Mouse (Mus musculus): ENCODE measurements around the gene Spata20. TPM values are rescaled to one million over a fixed set of nuclear protein-coding genes. Genes with fewer than 3 reads are reported as not detected.
A peak's percentile ranks its signal among the peaks of the same experiment; 100 is the strongest.

Spata20 gene
- polyA plus RNA-seq, 1 experiment from 2014 or later: not detected

DNA sequence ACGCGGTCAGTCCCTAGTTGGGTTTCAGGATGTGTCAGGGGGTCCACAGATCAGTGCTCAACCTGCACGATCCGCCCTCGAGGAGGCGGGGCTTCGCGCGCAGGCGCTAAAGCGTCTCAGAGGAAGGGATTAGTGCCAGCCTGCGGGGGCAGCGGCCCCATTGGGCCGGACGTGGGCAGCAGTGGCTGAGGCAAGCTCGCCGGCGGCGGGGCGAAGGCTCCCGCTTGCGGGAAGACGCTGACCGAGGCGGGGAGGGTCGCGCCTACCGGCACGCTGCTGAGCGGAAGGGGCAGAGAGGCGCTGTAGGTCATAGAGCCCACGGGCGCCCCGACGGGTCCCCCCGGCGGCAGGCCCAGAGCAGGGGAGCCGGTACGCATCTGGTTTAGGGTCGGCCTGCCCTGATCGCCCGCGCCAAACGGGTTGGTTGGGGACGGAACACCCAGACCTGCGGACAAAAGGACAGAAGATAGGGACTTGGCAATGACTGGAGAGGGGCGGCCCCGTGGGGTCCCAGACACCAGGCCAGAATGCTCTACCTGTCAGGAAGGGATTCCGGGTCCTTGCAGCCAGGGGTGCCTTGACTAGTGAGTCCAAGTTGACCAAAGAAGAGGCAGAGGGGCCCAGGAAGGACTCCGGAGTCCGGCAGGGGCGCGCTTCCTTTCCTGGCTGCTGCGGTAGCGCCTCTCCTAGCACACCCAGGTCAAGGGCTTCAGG lies 5.2 kb upstream of the Spata20 start:
- H3K4me1 ChIP-seq (ENCODE audit: control insufficient read depth in 2 of 2, insufficient read depth in 2 of 2, low read length in 2 of 2): peaks cover 19 to 23% of the 10 kb centered on the region in 2 experiments
- no peak overlapping the region for H3K27ac ChIP-seq (replicated peaks in 1 of 2; ENCODE audit: control insufficient read depth in 1 of 2, insufficient read depth in 1 of 2, low read depth in 2 of 2, low read length in 2 of 2)
- 18% methylated on average over 54 of the region's 55 CpGs for WGBS
- H3K9me3 ChIP-seq (ENCODE audit: control insufficient read depth, low read length): no peaks in the 10 kb centered on the region
- no peak for ATAC-seq (ENCODE audit: insufficient number of reproducible peaks, insufficient read depth, low FRiP score, low read depth)
- peaks cover 21% of the 10 kb centered on the region for H3K27me3 ChIP-seq (ENCODE audit: control insufficient read depth, insufficient read depth, low read length)
- peak overlapping the region; percentile 29 to 36 for H3K4me3 ChIP-seq (ENCODE audit: control insufficient read depth in 1 of 2, insufficient read depth in 1 of 2, low read depth in 1 of 2, low read length in 2 of 2)
- peaks cover 42% of the 10 kb centered on the region for H3K36me3 ChIP-seq (ENCODE audit: control insufficient read depth, insufficient read depth, low read length)
- H3K4me2 ChIP-seq (ENCODE audit: low read length): peak overlapping the region; percentile 68
- peak overlapping the region; percentile 62; the same call in 1 of the 2 replicates for H3K9ac ChIP-seq (ENCODE audit: low read length)

DNA sequence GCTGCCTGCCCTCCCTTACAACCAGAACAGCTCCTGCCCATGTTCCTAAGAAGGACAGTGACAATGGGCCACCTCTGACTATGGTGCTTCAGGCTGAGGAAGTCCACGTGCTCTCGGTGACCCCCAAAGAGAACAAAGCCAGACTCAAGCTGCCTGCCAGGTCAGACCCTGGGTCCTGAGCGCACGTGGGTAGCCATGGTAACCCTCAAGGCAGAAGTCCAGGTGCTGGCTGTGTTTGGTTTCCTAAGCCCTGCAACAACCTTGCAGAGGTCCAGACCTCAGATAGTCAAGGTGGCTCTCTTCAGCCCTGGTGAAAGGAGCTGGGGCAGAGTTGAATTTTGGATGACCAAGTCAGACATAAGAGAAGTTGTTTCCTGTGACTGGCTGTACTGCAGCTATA lies 3.8 kb upstream of the Spata20 start:
- Histone ChIP-seq H3K9me3 (ENCODE audit: control insufficient read depth, low read length) (no peaks in the 10 kb centered on the region), H3K27me3 (ENCODE audit: control insufficient read depth, insufficient read depth, low read length) (peaks cover 30% of the 10 kb centered on the region), H3K4me1 (ENCODE audit: control insufficient read depth in 2 of 2, insufficient read depth in 2 of 2, low read length in 2 of 2) (peaks cover 8 to 14% of the 10 kb centered on the region in 2 experiments; a peak in 3 of 4 replicates), H3K4me3 (ENCODE audit: control insufficient read depth in 1 of 2, insufficient read depth in 1 of 2, low read depth in 1 of 2, low read length in 2 of 2) (no peak overlapping the region), H3K4me2 (ENCODE audit: low read length) (no peak overlapping the region), H3K9ac (ENCODE audit: low read length) (no peak overlapping the region), H3K36me3 (ENCODE audit: control insufficient read depth, insufficient read depth, low read length) (peaks cover 39% of the 10 kb centered on the region), H3K27ac (replicated peaks in 1 of 2; ENCODE audit: control insufficient read depth in 1 of 2, insufficient read depth in 1 of 2, low read depth in 2 of 2, low read length in 2 of 2) (no peak overlapping the region)
- WGBS: 60% methylated on average over 4 of the region's 4 CpGs
- no peak for ATAC-seq (ENCODE audit: insufficient number of reproducible peaks, insufficient read depth, low FRiP score, low read depth)

DNA sequence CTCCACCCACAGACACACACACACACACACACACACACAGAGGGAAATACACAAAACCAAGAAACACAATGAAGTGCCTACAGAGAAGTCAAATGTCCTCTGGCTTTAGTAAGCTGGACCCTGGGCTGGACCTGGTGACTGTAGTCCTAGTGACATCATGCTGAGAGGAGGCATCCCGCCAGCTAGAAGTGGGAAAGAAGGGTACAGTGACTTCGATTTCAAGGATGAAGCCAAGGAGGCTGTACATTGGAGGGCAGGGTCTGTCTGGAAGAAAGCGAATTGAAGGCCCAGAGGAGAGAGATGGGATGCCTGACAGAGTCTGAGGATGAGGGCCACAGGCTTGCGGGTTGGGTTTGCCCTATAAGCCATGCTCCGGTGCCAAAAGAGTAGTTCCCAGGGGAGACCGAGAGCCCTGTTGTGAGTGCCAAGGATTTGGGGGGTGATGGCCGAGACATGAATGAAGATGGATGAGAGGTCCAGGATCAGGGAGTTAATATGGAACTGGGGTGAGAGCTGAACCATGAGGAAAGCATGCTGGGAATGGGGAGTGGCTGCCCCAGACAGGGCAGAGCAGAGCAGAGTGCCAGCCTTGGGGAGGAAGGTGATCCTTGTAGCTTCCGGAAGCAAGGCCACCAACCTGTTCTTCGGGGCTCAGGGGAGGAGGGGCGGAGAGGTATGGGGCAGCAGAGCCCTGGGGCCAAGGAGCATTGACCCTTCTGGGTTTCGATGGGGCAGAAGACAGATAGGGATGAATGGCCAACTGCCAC lies 3.0 kb upstream of the Spata20 start:
- WGBS: 85% methylated on average over 11 of the region's 11 CpGs
- H3K36me3 ChIP-seq (ENCODE audit: control insufficient read depth, insufficient read depth, low read length): peaks cover 31% of the 10 kb centered on the region
- no peak overlapping the region for H3K27ac ChIP-seq (replicated peaks in 1 of 2; ENCODE audit: control insufficient read depth in 1 of 2, insufficient read depth in 1 of 2, low read depth in 2 of 2, low read length in 2 of 2)
- H3K9me3 ChIP-seq (ENCODE audit: control insufficient read depth, low read length): no peaks in the 10 kb centered on the region
- no peak overlapping the region for H3K4me3 ChIP-seq (ENCODE audit: control insufficient read depth in 1 of 2, insufficient read depth in 1 of 2, low read depth in 1 of 2, low read length in 2 of 2)
- peaks cover 30% of the 10 kb centered on the region for H3K27me3 ChIP-seq (ENCODE audit: control insufficient read depth, insufficient read depth, low read length)
- H3K4me2 ChIP-seq (ENCODE audit: low read length): no peak overlapping the region
- H3K4me1 ChIP-seq (ENCODE audit: control insufficient read depth in 2 of 2, insufficient read depth in 2 of 2, low read length in 2 of 2): peaks cover 5 to 11% of the 10 kb centered on the region in 2 experiments; a peak in 3 of 4 replicates
- ATAC-seq (ENCODE audit: insufficient number of reproducible peaks, insufficient read depth, low FRiP score, low read depth): no peak
- no peak overlapping the region for H3K9ac ChIP-seq (ENCODE audit: low read length)

DNA sequence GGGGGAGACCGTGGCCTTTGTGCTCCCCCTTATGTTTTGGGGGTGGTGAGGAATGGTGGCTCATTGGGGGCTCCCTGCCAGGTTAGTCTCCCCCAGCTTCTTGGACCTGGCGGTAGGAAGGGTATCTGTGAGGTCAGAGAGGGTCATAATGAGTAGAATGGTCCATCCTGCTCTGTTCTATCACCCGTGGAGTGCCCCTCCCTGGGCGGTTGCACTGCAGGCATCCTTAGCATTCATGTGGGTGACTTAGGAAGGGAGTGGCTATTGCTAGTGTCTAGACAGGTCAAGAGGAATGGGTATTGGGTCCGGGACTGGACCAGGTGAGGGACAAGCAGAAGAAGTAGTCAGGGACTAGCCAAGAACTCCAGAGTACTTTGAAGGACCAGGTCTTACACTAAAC lies 756 bp downstream of the Spata20 start:
- Histone ChIP-seq H3K9me3 (ENCODE audit: control insufficient read depth, low read length) (no peaks in the 10 kb centered on the region), H3K4me2 (ENCODE audit: low read length) (no peak overlapping the region), H3K36me3 (ENCODE audit: control insufficient read depth, insufficient read depth, low read length) (no peaks in the 10 kb centered on the region; the same call in 1 of the 2 replicates), H3K27me3 (ENCODE audit: control insufficient read depth, insufficient read depth, low read length) (peaks cover 13% of the 10 kb centered on the region), H3K4me1 (ENCODE audit: control insufficient read depth in 2 of 2, insufficient read depth in 2 of 2, low read length in 2 of 2) (peaks cover 0 to 3% of the 10 kb centered on the region in 2 experiments; a peak in 1 of 4 replicates), H3K27ac (replicated peaks in 1 of 2; ENCODE audit: control insufficient read depth in 1 of 2, insufficient read depth in 1 of 2, low read depth in 2 of 2, low read length in 2 of 2) (no peak overlapping the region), H3K4me3 (ENCODE audit: control insufficient read depth in 1 of 2, insufficient read depth in 1 of 2, low read depth in 1 of 2, low read length in 2 of 2) (no peak overlapping the region), H3K9ac (ENCODE audit: low read length) (no peak overlapping the region)
- no peak for ATAC-seq (ENCODE audit: insufficient number of reproducible peaks, insufficient read depth, low FRiP score, low read depth)
- WGBS: 72% methylated on average over 5 of the region's 5 CpGs

DNA sequence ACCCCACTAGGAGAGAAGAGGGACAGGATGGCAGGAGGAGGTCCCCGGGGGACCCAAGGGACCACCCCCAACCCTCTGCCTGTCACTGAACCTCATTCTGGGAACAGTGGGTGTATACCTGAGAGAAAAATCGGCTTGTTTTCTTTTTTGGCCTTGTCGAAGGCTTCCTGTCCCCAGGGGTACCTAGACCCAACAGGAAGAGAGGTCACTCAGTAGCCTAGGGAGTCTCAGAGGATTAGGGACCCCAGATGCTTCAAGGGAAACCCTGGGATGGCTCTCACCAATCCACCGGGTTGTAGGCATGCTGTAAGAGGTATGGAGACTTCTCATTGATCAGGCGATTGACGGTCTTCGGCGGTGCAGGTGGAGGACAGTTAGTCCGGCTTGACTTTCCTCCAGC lies 1.3 kb downstream of the Spata20 start:
- no peak overlapping the region for H3K9ac ChIP-seq (ENCODE audit: low read length)
- H3K36me3 ChIP-seq (ENCODE audit: control insufficient read depth, insufficient read depth, low read length): no peaks in the 10 kb centered on the region
- H3K27ac ChIP-seq (replicated peaks in 1 of 2; ENCODE audit: control insufficient read depth in 1 of 2, insufficient read depth in 1 of 2, low read depth in 2 of 2, low read length in 2 of 2): no peak overlapping the region
- H3K4me2 ChIP-seq (ENCODE audit: low read length): no peak overlapping the region
- H3K4me1 ChIP-seq (ENCODE audit: control insufficient read depth in 2 of 2, insufficient read depth in 2 of 2, low read length in 2 of 2): peaks cover 0 to 3% of the 10 kb centered on the region in 2 experiments; a peak in 1 of 4 replicates
- 87% methylated on average over 9 of the region's 9 CpGs for WGBS
- no peaks in the 10 kb centered on the region for H3K9me3 ChIP-seq (ENCODE audit: control insufficient read depth, low read length)
- no peak for ATAC-seq (ENCODE audit: insufficient number of reproducible peaks, insufficient read depth, low FRiP score, low read depth)
- peaks cover 13% of the 10 kb centered on the region for H3K27me3 ChIP-seq (ENCODE audit: control insufficient read depth, insufficient read depth, low read length)
- no peak overlapping the region for H3K4me3 ChIP-seq (ENCODE audit: control insufficient read depth in 1 of 2, insufficient read depth in 1 of 2, low read depth in 1 of 2, low read length in 2 of 2)

DNA sequence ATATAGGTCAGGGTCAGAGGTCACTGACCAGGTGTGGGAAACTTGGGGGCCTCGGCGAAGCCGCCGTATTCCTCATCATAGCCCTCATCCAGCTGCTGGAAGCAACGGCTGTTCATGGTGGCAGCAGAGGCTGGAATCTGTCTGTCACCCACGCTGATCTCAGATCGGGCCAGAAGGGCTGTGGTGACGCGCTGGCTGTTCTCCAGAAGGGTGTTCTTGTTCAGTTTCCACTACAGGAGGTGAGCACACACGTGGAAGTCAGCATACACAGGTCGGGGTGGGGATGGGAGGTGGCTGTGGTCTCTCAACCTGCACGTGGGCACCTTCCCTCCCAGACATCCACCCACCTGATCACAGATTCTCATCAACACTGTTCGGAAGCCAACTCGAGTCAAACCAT lies 2.1 kb downstream of the Spata20 start:
- Histone ChIP-seq H3K27me3 (ENCODE audit: control insufficient read depth, insufficient read depth, low read length) (peaks cover 16% of the 10 kb centered on the region), H3K9ac (ENCODE audit: low read length) (no peak overlapping the region)

DNA sequence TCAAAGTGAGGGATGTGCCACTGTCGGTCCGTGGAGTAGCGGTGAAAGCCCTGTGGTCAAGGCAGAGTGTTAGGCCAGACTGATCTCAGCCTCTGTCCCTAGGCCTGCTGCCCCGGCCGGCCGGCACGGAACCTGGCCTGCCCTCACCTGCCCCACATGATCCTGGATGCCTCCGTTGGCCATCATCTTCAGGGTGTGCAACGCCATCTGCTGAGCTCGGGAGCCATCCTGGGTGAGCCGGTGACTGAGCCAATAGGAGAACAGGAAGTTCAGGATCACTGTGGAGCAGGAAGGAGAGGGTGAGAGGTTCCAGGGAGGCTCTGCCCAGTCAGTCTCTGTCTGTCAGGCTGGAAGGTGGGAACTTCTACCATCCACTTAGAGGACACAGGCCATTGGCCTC lies 2.5 kb downstream of the Spata20 start:
- no peak overlapping the region for H3K4me2 ChIP-seq (ENCODE audit: low read length)
- ATAC-seq (ENCODE audit: insufficient number of reproducible peaks, insufficient read depth, low FRiP score, low read depth): no peak
- 0 out of 4 replicates have a peak, but pooled peaks cover 0 to 3% of the 10 kb centered on the region in 2 experiments for H3K4me1 ChIP-seq (ENCODE audit: control insufficient read depth in 2 of 2, insufficient read depth in 2 of 2, low read length in 2 of 2)
- 75% methylated on average over 11 of the region's 11 CpGs for WGBS
- H3K36me3 ChIP-seq (ENCODE audit: control insufficient read depth, insufficient read depth, low read length): no peaks in the 10 kb centered on the region
- H3K9me3 ChIP-seq (ENCODE audit: control insufficient read depth, low read length): no peaks in the 10 kb centered on the region
- no peak overlapping the region for H3K9ac ChIP-seq (ENCODE audit: low read length)
- no peak overlapping the region for H3K27ac ChIP-seq (replicated peaks in 1 of 2; ENCODE audit: control insufficient read depth in 1 of 2, insufficient read depth in 1 of 2, low read depth in 2 of 2, low read length in 2 of 2)
- H3K4me3 ChIP-seq (ENCODE audit: control insufficient read depth in 1 of 2, insufficient read depth in 1 of 2, low read depth in 1 of 2, low read length in 2 of 2): no peak overlapping the region
- peaks cover 20% of the 10 kb centered on the region for H3K27me3 ChIP-seq (ENCODE audit: control insufficient read depth, insufficient read depth, low read length)

More for the DNA sequence above, 2.1 kb downstream of the Spata20 start:
- Histone ChIP-seq H3K27ac (replicated peaks in 1 of 2; ENCODE audit: control insufficient read depth in 1 of 2, insufficient read depth in 1 of 2, low read depth in 2 of 2, low read length in 2 of 2) (no peak overlapping the region), H3K9me3 (ENCODE audit: control insufficient read depth, low read length) (no peaks in the 10 kb centered on the region), H3K4me3 (ENCODE audit: control insufficient read depth in 1 of 2, insufficient read depth in 1 of 2, low read depth in 1 of 2, low read length in 2 of 2) (no peak overlapping the region), H3K4me1 (ENCODE audit: control insufficient read depth in 2 of 2, insufficient read depth in 2 of 2, low read length in 2 of 2) (0 out of 4 replicates have a peak, but pooled peaks cover 0 to 3% of the 10 kb centered on the region in 2 experiments), H3K36me3 (ENCODE audit: control insufficient read depth, insufficient read depth, low read length) (no peaks in the 10 kb centered on the region), H3K4me2 (ENCODE audit: low read length) (no peak overlapping the region)
- 74% methylated on average over 14 of the region's 14 CpGs for WGBS
- no peak for ATAC-seq (ENCODE audit: insufficient number of reproducible peaks, insufficient read depth, low FRiP score, low read depth)

Measured in heart, embryonic 14.5 days (tissue).